Mouse (Mus musculus): ENCODE measurements around the gene Nsun2. TPM values are rescaled to one million over a fixed set of nuclear protein-coding genes. Genes with fewer than 3 reads are reported as not detected.

Gene Nsun2
- total RNA-seq (2021), result 10 to 100 TPM; 84.5 to 89.7 TPM

GRCm38 (mm10) chr13:69533405-69534333 is at the start of gene Nsun2:
TSS of gene Nsun2 (plus strand) at chr13:69533746.
- intact Hi-C loops (cut with DNase I), result no loop called here
- DNase-seq, result peak; percentile 55

- DNase-seq, result peak; percentile 36
- intact Hi-C loops (cut with DNase I), result no loop called here
Observed at GRCm38 (mm10) chr13:69485326-69485725, 48.2 kb upstream of the Nsun2 start.

- intact Hi-C loops (cut with DNase I), result no loop called here
- DNase-seq, result no peak
Observed at GRCm38 (mm10) chr13:69485833-69486232, 47.7 kb upstream of the Nsun2 start.

GRCm38 (mm10) chr13:69487108-69487507 is 46.4 kb upstream of the Nsun2 start:
- intact Hi-C loops (cut with DNase I), result no loop called here
- DNase-seq, result no peak

- DNase-seq, result no peak
Observed at GRCm38 (mm10) chr13:69487611-69488275, 45.8 kb upstream of the Nsun2 start.

GRCm38 (mm10) chr13:69488565-69489255 is 44.8 kb upstream of the Nsun2 start:
- intact Hi-C loops (cut with DNase I), result no loop called here
- DNase-seq, result no peak

More at GRCm38 (mm10) chr13:69487611-69488275, 45.8 kb upstream of the Nsun2 start:
- intact Hi-C loops (cut with DNase I), result no loop called here

GRCm38 (mm10) chr13:69489777-69490176 is 43.8 kb upstream of the Nsun2 start:
- intact Hi-C loops (cut with DNase I), result no loop called here
- no peak for DNase-seq

GRCm38 (mm10) chr13:69492876-69493463 is 40.6 kb upstream of the Nsun2 start:
- DNase-seq, result peak; percentile 38
- intact Hi-C loops (cut with DNase I), result no loop called here

GRCm38 (mm10) chr13:69498276-69498675 is 35.3 kb upstream of the Nsun2 start:
- DNase-seq, result no peak
- intact Hi-C loops (cut with DNase I), result no loop called here

- DNase-seq, result no peak
- intact Hi-C loops (cut with DNase I), result loop anchor here (10.0 kb wide), 1 partner anchor 1093 kb away; no protein-coding TSS in a partner anchor
Observed at GRCm38 (mm10) chr13:69502157-69502750, 31.3 kb upstream of the Nsun2 start.

- no peak for DNase-seq
- intact Hi-C loops (cut with DNase I), result loop anchor here (10.0 kb wide), 1 partner anchor 1092 kb away; no protein-coding TSS in a partner anchor
Observed at GRCm38 (mm10) chr13:69502863-69503262, 30.7 kb upstream of the Nsun2 start.

GRCm38 (mm10) chr13:69506341-69507086 is 27.0 kb upstream of the Nsun2 start:
- intact Hi-C loops (cut with DNase I), result loop anchor here (5.0 to 10.0 kb wide), 2 partner anchors 121 to 1088 kb away; no protein-coding TSS in a partner anchor
- no peak for DNase-seq

- DNase-seq, result no peak
- intact Hi-C loops (cut with DNase I), result loop anchor here (5.0 to 10.0 kb wide), 2 partner anchors 120 to 1087 kb away; no protein-coding TSS in a partner anchor
Observed at GRCm38 (mm10) chr13:69507666-69508065, 25.9 kb upstream of the Nsun2 start.

- intact Hi-C loops (cut with DNase I), result loop anchor here (5.0 to 10.0 kb wide), 2 partner anchors 118 to 1085 kb away; no protein-coding TSS in a partner anchor
- DNase-seq, result no peak
Observed at GRCm38 (mm10) chr13:69509391-69510244, 23.9 kb upstream of the Nsun2 start.

GRCm38 (mm10) chr13:69515091-69515490 is 18.5 kb upstream of the Nsun2 start:
- DNase-seq, result no peak
- intact Hi-C loops (cut with DNase I), result no loop called here

GRCm38 (mm10) chr13:69517445-69517844 is 16.1 kb upstream of the Nsun2 start:
- no peak for DNase-seq
- intact Hi-C loops (cut with DNase I), result no loop called here

- no peak for DNase-seq
- intact Hi-C loops (cut with DNase I), result no loop called here
Observed at GRCm38 (mm10) chr13:69519137-69519536, 14.4 kb upstream of the Nsun2 start.

GRCm38 (mm10) chr13:69522161-69522791 is 11.3 kb upstream of the Nsun2 start:
- intact Hi-C loops (cut with DNase I), result no loop called here
- no peak for DNase-seq
